Mouse (Mus musculus): ENCODE measurements around the gene D930020B18Rik. TPM values are rescaled to one million over a fixed set of nuclear protein-coding genes. Genes with fewer than 3 reads are reported as not detected.

D930020B18Rik gene
- polyA plus RNA-seq, 1 experiment from 2014 or later, result 0.44 TPM

- ATAC-seq, result no peak
- Histone ChIP-seq H3K9me3 (replicated peaks; ENCODE audit: control insufficient read depth, low read length, poor library complexity, severe bottlenecking) (no peaks in the 10 kb centered on the region), H3K27ac (ENCODE audit: low read length) (no peak overlapping the region), H3K36me3 (ENCODE audit: control insufficient read depth, insufficient read depth, low read length) (no peaks in the 10 kb centered on the region), H3K4me2 (ENCODE audit: low read length) (no peak overlapping the region), H3K4me3 (ENCODE audit: low read depth, low read length) (no peak overlapping the region), H3K4me1 (ENCODE audit: control insufficient read depth, insufficient read depth, low read length) (no peaks in the 10 kb centered on the region), H3K9ac (ENCODE audit: low read depth, low read length) (no peak overlapping the region), H3K27me3 (ENCODE audit: control insufficient read depth, insufficient read depth, low read depth, low read length) (no peaks in the 10 kb centered on the region)
- WGBS, result 80% methylated on average over 4 of the region's 4 CpGs
Measured at GRCm38 (mm10) chr10:121655907-121656306, 14.5 kb downstream of the D930020B18Rik start.

DNA sequence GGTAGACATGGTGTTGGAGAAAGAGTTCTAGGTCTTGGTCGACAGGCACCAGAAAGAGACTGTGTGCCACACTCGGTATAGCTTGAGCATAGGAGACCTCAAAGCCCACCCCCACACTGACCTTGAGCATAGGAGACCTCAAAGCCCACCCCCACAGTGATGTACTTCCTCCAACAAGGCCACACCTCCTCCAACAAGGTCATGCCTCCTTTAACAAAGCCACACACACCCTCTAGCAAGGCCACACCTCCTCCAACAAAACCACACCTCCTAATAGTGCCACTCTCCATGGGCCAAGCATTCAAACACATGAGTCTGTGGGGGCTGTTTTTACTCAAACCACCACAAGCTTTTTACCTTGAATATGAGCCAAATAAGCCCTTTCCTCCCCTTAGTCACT, 21.3 kb downstream of the D930020B18Rik start:
- Histone ChIP-seq H3K4me2 (ENCODE audit: low read length) (no peak overlapping the region), H3K27ac (ENCODE audit: low read length) (no peak overlapping the region), H3K36me3 (ENCODE audit: control insufficient read depth, insufficient read depth, low read length) (no peaks in the 10 kb centered on the region), H3K4me3 (ENCODE audit: low read depth, low read length) (no peak overlapping the region), H3K9ac (ENCODE audit: low read depth, low read length) (no peak overlapping the region), H3K27me3 (ENCODE audit: control insufficient read depth, insufficient read depth, low read depth, low read length) (no peaks in the 10 kb centered on the region), H3K4me1 (ENCODE audit: control insufficient read depth, insufficient read depth, low read length) (peaks cover 6% of the 10 kb centered on the region; the same call in 1 of the 2 replicates), H3K9me3 (replicated peaks; ENCODE audit: control insufficient read depth, low read length, poor library complexity, severe bottlenecking) (no peaks in the 10 kb centered on the region)
- no peak for ATAC-seq
- WGBS, result 85% methylated on average over 2 of the region's 2 CpGs

GRCm38 (mm10) chr10:121663599-121663998, 22.2 kb downstream of the D930020B18Rik start:
- H3K9ac ChIP-seq (ENCODE audit: low read depth, low read length), result peak overlapping the region; percentile 20; the same call in 1 of the 2 replicates
- H3K4me2 ChIP-seq (ENCODE audit: low read length), result peak overlapping the region; percentile 21
- H3K27ac ChIP-seq (ENCODE audit: low read length), result no peak overlapping the region
- peak; percentile 45; the same call in 1 of the 2 replicates for ATAC-seq
- 55% methylated on average over 13 of the region's 13 CpGs for WGBS
- H3K4me1 ChIP-seq (ENCODE audit: control insufficient read depth, insufficient read depth, low read length), result peaks cover 6% of the 10 kb centered on the region; the same call in 1 of the 2 replicates
- H3K27me3 ChIP-seq (ENCODE audit: control insufficient read depth, insufficient read depth, low read depth, low read length), result no peaks in the 10 kb centered on the region
- no peak overlapping the region for H3K4me3 ChIP-seq (ENCODE audit: low read depth, low read length)
- H3K36me3 ChIP-seq (ENCODE audit: control insufficient read depth, insufficient read depth, low read length), result no peaks in the 10 kb centered on the region
- no peaks in the 10 kb centered on the region for H3K9me3 ChIP-seq (replicated peaks; ENCODE audit: control insufficient read depth, low read length, poor library complexity, severe bottlenecking)

DNA sequence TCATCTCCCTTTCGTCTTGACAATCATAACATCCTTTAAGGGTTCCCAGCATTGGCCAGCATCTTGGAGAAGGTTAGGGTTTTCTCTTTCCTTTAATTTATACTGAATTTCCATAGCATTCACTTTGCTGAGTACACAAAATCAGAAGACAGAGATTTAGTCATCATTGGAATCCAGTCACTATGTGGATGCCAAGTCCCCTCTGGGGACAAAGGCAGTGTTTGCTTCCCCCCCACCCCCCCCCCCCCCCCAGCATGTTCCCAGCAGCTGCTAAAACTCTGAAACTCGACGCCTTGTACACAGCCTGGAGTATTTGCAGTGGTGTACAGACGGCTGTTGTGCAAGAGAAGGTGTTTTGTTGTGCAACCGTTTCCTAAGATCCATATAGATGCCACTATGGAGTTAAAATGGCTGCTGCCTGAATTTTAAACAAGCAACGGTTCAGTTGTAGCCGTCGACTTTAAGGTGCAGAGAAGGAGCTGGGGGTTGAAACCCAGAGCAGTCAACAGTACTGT, 24.3 kb downstream of the D930020B18Rik start:
- 82% methylated on average over 8 of the region's 8 CpGs for WGBS
- no peaks in the 10 kb centered on the region for H3K36me3 ChIP-seq (ENCODE audit: control insufficient read depth, insufficient read depth, low read length)
- H3K4me3 ChIP-seq (ENCODE audit: low read depth, low read length), result no peak overlapping the region
- no peaks in the 10 kb centered on the region for H3K27me3 ChIP-seq (ENCODE audit: control insufficient read depth, insufficient read depth, low read depth, low read length)
- H3K27ac ChIP-seq (ENCODE audit: low read length), result no peak overlapping the region
- H3K4me1 ChIP-seq (ENCODE audit: control insufficient read depth, insufficient read depth, low read length), result peaks cover 6% of the 10 kb centered on the region; the same call in 1 of the 2 replicates
- no peak overlapping the region for H3K9ac ChIP-seq (ENCODE audit: low read depth, low read length)
- no peak overlapping the region for H3K4me2 ChIP-seq (ENCODE audit: low read length)
- ATAC-seq, result no peak
- H3K9me3 ChIP-seq (replicated peaks; ENCODE audit: control insufficient read depth, low read length, poor library complexity, severe bottlenecking), result no peaks in the 10 kb centered on the region

- Histone ChIP-seq H3K9me3 (replicated peaks; ENCODE audit: control insufficient read depth, low read length, poor library complexity, severe bottlenecking) (no peaks in the 10 kb centered on the region), H3K4me1 (ENCODE audit: control insufficient read depth, insufficient read depth, low read length) (no peaks in the 10 kb centered on the region; the same call in 1 of the 2 replicates), H3K4me2 (ENCODE audit: low read length) (no peak overlapping the region), H3K36me3 (ENCODE audit: control insufficient read depth, insufficient read depth, low read length) (no peaks in the 10 kb centered on the region), H3K9ac (ENCODE audit: low read depth, low read length) (no peak overlapping the region), H3K4me3 (ENCODE audit: low read depth, low read length) (no peak overlapping the region), H3K27ac (ENCODE audit: low read length) (no peak overlapping the region), H3K27me3 (ENCODE audit: control insufficient read depth, insufficient read depth, low read depth, low read length) (no peaks in the 10 kb centered on the region)
- no peak for ATAC-seq
- 89% methylated on average over 10 of the region's 10 CpGs for whole genome bisulfite sequencing
Measured at GRCm38 (mm10) chr10:121669103-121669502, 27.7 kb downstream of the D930020B18Rik start.

- no peaks in the 10 kb centered on the region for H3K27me3 ChIP-seq (ENCODE audit: control insufficient read depth, insufficient read depth, low read depth, low read length)
- no peak overlapping the region for H3K4me3 ChIP-seq (ENCODE audit: low read depth, low read length)
- no peaks in the 10 kb centered on the region for H3K9me3 ChIP-seq (replicated peaks; ENCODE audit: control insufficient read depth, low read length, poor library complexity, severe bottlenecking)
- H3K27ac ChIP-seq (ENCODE audit: low read length), result no peak overlapping the region
- WGBS, result 70% methylated on average over 7 of the region's 7 CpGs
- ATAC-seq, result no peak
- H3K4me2 ChIP-seq (ENCODE audit: low read length), result no peak overlapping the region
- H3K36me3 ChIP-seq (ENCODE audit: control insufficient read depth, insufficient read depth, low read length), result no peaks in the 10 kb centered on the region
- no peaks in the 10 kb centered on the region for H3K4me1 ChIP-seq (ENCODE audit: control insufficient read depth, insufficient read depth, low read length)
- H3K9ac ChIP-seq (ENCODE audit: low read depth, low read length), result no peak overlapping the region
Measured at GRCm38 (mm10) chr10:121677019-121677418, 35.6 kb downstream of the D930020B18Rik start.

DNA sequence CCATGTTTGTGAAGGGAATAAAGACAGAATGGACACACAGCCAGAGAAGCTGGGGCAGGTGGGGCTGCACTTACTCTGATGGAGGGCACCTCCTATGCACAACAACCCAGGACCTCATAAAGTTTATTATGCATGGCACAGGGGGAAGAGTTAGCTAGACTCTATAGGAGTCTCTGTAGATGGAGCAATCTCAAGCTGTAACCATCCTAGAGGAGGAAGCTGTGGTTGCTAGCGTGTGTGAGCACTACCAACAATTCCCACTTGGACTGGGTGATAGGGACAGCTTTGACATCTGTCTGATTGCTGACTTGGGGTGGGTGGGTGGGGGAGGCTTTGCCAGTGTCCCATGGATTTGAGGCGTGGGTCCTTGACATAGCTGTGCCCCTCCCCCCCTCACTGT, 39.5 kb downstream of the D930020B18Rik start:
- Histone ChIP-seq H3K36me3 (ENCODE audit: control insufficient read depth, insufficient read depth, low read length) (no peaks in the 10 kb centered on the region), H3K27ac (ENCODE audit: low read length) (no peak overlapping the region), H3K4me2 (ENCODE audit: low read length) (no peak overlapping the region), H3K4me1 (ENCODE audit: control insufficient read depth, insufficient read depth, low read length) (no peaks in the 10 kb centered on the region), H3K9me3 (replicated peaks; ENCODE audit: control insufficient read depth, low read length, poor library complexity, severe bottlenecking) (no peaks in the 10 kb centered on the region), H3K9ac (ENCODE audit: low read depth, low read length) (no peak overlapping the region), H3K27me3 (ENCODE audit: control insufficient read depth, insufficient read depth, low read depth, low read length) (no peaks in the 10 kb centered on the region), H3K4me3 (ENCODE audit: low read depth, low read length) (no peak overlapping the region)
- WGBS, result 97% methylated on average over 2 of the region's 2 CpGs
- no peak for ATAC-seq

DNA sequence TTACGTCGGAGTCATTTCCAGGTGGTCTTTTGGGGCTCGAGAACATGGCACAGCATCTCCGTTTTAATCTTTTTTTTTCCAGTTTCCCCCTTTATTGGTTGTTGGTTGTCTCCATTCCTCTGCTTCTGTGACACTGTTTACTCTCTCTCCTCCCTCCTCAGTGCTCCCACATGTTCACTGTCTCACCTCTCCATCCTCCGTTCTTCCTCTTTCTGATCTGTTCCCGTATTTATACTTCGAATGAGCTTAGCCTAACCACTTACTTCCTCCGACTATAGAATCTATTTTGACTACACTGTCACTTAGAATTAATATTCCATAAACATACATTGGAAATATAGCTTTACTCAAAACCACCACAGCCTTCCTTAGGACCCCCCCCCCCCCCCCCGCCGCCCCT, 41.2 kb downstream of the D930020B18Rik start:
- Histone ChIP-seq H3K4me1 (ENCODE audit: control insufficient read depth, insufficient read depth, low read length) (no peaks in the 10 kb centered on the region), H3K4me2 (ENCODE audit: low read length) (no peak overlapping the region), H3K9ac (ENCODE audit: low read depth, low read length) (no peak overlapping the region), H3K9me3 (replicated peaks; ENCODE audit: control insufficient read depth, low read length, poor library complexity, severe bottlenecking) (no peaks in the 10 kb centered on the region), H3K36me3 (ENCODE audit: control insufficient read depth, insufficient read depth, low read length) (no peaks in the 10 kb centered on the region), H3K4me3 (ENCODE audit: low read depth, low read length) (no peak overlapping the region), H3K27me3 (ENCODE audit: control insufficient read depth, insufficient read depth, low read depth, low read length) (no peaks in the 10 kb centered on the region), H3K27ac (ENCODE audit: low read length) (no peak overlapping the region)
- ATAC-seq, result no peak
- 92% methylated on average over 10 of the region's 10 CpGs for WGBS

GRCm38 (mm10) chr10:121686153-121686660, 44.8 kb downstream of the D930020B18Rik start:
- no peak overlapping the region for H3K27ac ChIP-seq (ENCODE audit: low read length)
- no peak overlapping the region for H3K9ac ChIP-seq (ENCODE audit: low read depth, low read length)
- H3K27me3 ChIP-seq (ENCODE audit: control insufficient read depth, insufficient read depth, low read depth, low read length), result no peaks in the 10 kb centered on the region
- H3K4me1 ChIP-seq (ENCODE audit: control insufficient read depth, insufficient read depth, low read length), result peaks cover 3% of the 10 kb centered on the region; the same call in 1 of the 2 replicates
- H3K9me3 ChIP-seq (replicated peaks; ENCODE audit: control insufficient read depth, low read length, poor library complexity, severe bottlenecking), result no peaks in the 10 kb centered on the region
- no peak for ATAC-seq
- no peak overlapping the region for H3K4me2 ChIP-seq (ENCODE audit: low read length)
- H3K36me3 ChIP-seq (ENCODE audit: control insufficient read depth, insufficient read depth, low read length), result no peaks in the 10 kb centered on the region
- no peak overlapping the region for H3K4me3 ChIP-seq (ENCODE audit: low read depth, low read length)
- WGBS, result 82% methylated on average over 4 of the region's 4 CpGs
